8 mouse cellular contexts compared by ENCODE assay signal in genomic region chr8:11419645-11420044, GRCm38 (mm10). TPM values are rescaled to one million over a fixed set of nuclear protein-coding genes. Genes with fewer than 3 reads are reported as not detected.
DNase-seq lines count a peak whose midpoint lies in the region; ATAC-seq and TF ChIP-seq lines count a peak whose summit lies in the region.

No protein-coding gene starts in this region.

- 6% methylated on average over 2 of the region's 2 CpGs for WGBS in forebrain, embryonic 13.5 days
- 13% methylated on average over 2 of the region's 2 CpGs for WGBS in hindbrain, postnatal 0 days
- 20% methylated on average over 2 of the region's 2 CpGs for WGBS in liver, embryonic 14.5 days (ENCODE audit: insufficient replicate concordance)
- 15% methylated on average over 2 of the region's 2 CpGs for WGBS in neural tube, embryonic 11.5 days

- peak overlapping the region; percentile 51; the same call in 1 of the 2 replicates for H3K27ac ChIP-seq in forebrain, embryonic 13.5 days
- peak overlapping the region; percentile 49 for H3K27ac ChIP-seq in hindbrain, postnatal 0 days
- no peak overlapping the region for H3K27ac ChIP-seq in liver, embryonic 14.5 days
- no peak overlapping the region for H3K27ac ChIP-seq in neural tube, embryonic 11.5 days (ENCODE audit: low read depth, low read length)

- TF ChIP-seq CTCF in hindbrain, postnatal 0 days (IDR thresholded peaks at IDR 0.05; ENCODE audit: low read depth): peak; percentile 90
- TF ChIP-seq CTCF in liver, embryonic 14.5 days (IDR thresholded peaks at IDR 0.05; ENCODE audit: low read depth): peak; percentile 83

- H3K4me1 ChIP-seq in forebrain, embryonic 13.5 days: peaks cover 14% of the 10 kb centered on the region
- H3K4me1 ChIP-seq in hindbrain, postnatal 0 days (ENCODE audit: insufficient read depth, low read length): peaks cover 2% of the 10 kb centered on the region; the same call in 1 of the 2 replicates
- no peaks in the 10 kb centered on the region for H3K4me1 ChIP-seq in liver, embryonic 14.5 days (replicated peaks; ENCODE audit: control insufficient read depth in 2 of 2, insufficient read depth in 2 of 2, low read length in 1 of 2)
- peaks cover under 1% of the 10 kb centered on the region; the same call in 1 of the 2 replicates for H3K4me1 ChIP-seq in neural tube, embryonic 11.5 days (ENCODE audit: control insufficient read depth, insufficient read depth, low read length)

- TF ChIP-seq EP300 in liver, embryonic 14.5 days (IDR thresholded peaks at IDR 0.05; ENCODE audit: low read depth): no peak

- peak; percentile 50 for ATAC-seq in forebrain, embryonic 13.5 days
- peak; percentile 48 for ATAC-seq in hindbrain, postnatal 0 days
- ATAC-seq in liver, embryonic 14.5 days (ENCODE audit: insufficient read depth): no peak
- ATAC-seq in neural tube, embryonic 11.5 days (ENCODE audit: insufficient read depth, low FRiP score, low TSS enrichment): peak; percentile 41; the same call in 1 of the 2 replicates
- no peak for ATAC-seq in frontal cortex, adult (ENCODE audit: low TSS enrichment)

- no peak overlapping the region for H3K4me2 ChIP-seq in forebrain, embryonic 13.5 days
- no peak overlapping the region for H3K4me2 ChIP-seq in hindbrain, postnatal 0 days (ENCODE audit: low read depth, low read length)
- no peak overlapping the region for H3K4me2 ChIP-seq in liver, embryonic 14.5 days (ENCODE audit: low read depth)
- no peak overlapping the region for H3K4me2 ChIP-seq in neural tube, embryonic 11.5 days (ENCODE audit: low read depth)

- H3K9me3 ChIP-seq in forebrain, embryonic 13.5 days (replicated peaks): no peaks in the 10 kb centered on the region
- H3K9me3 ChIP-seq in hindbrain, postnatal 0 days (ENCODE audit: low read length): no peaks in the 10 kb centered on the region
- H3K9me3 ChIP-seq in liver, embryonic 14.5 days (ENCODE audit: control insufficient read depth, low read length): no peaks in the 10 kb centered on the region
- no peaks in the 10 kb centered on the region for H3K9me3 ChIP-seq in neural tube, embryonic 11.5 days (ENCODE audit: control insufficient read depth, low read length)

- no peak overlapping the region for H3K9ac ChIP-seq in forebrain, embryonic 13.5 days
- no peak overlapping the region for H3K9ac ChIP-seq in hindbrain, postnatal 0 days (replicated peaks; ENCODE audit: low read length)
- H3K9ac ChIP-seq in liver, embryonic 14.5 days (replicated peaks): no peak overlapping the region
- no peak overlapping the region for H3K9ac ChIP-seq in neural tube, embryonic 11.5 days (ENCODE audit: low read length)

- no peaks in the 10 kb centered on the region for H3K36me3 ChIP-seq in forebrain, embryonic 13.5 days (ENCODE audit: poor library complexity, severe bottlenecking)
- H3K36me3 ChIP-seq in hindbrain, postnatal 0 days (ENCODE audit: insufficient read depth, low read length): no peaks in the 10 kb centered on the region
- H3K36me3 ChIP-seq in liver, embryonic 14.5 days (replicated peaks; ENCODE audit: control insufficient read depth, insufficient read depth, low read depth): no peaks in the 10 kb centered on the region
- no peaks in the 10 kb centered on the region for H3K36me3 ChIP-seq in neural tube, embryonic 11.5 days (ENCODE audit: control insufficient read depth, insufficient read depth, low read length)

- H3K27me3 ChIP-seq in forebrain, embryonic 13.5 days: no peaks in the 10 kb centered on the region
- no peaks in the 10 kb centered on the region for H3K27me3 ChIP-seq in hindbrain, postnatal 0 days (ENCODE audit: insufficient read depth, low read length)
- no peaks in the 10 kb centered on the region for H3K27me3 ChIP-seq in liver, embryonic 14.5 days (ENCODE audit: control insufficient read depth, insufficient read depth, low read length)
- no peaks in the 10 kb centered on the region for H3K27me3 ChIP-seq in neural tube, embryonic 11.5 days (ENCODE audit: control insufficient read depth, insufficient read depth, low read length)

- H3K4me3 ChIP-seq in forebrain, embryonic 13.5 days: no peak overlapping the region
- no peak overlapping the region for H3K4me3 ChIP-seq in hindbrain, postnatal 0 days (ENCODE audit: low read length)
- no peak overlapping the region for H3K4me3 ChIP-seq in liver, embryonic 14.5 days (ENCODE audit: insufficient read depth in 1 of 2, low read depth in 2 of 2, low read length in 2 of 2)
- H3K4me3 ChIP-seq in neural tube, embryonic 11.5 days (ENCODE audit: low read depth, low read length): no peak overlapping the region

- peak; percentile 64 for DNase-seq in urinary bladder, postnatal 25 days (ENCODE audit: low spot score)
- DNase-seq in urinary bladder, postnatal 4 days (ENCODE audit: low spot score in 2 of 2): no peak
- peak; percentile 45 for DNase-seq in c-Kit-positive CD71-positive TER-119-positive erythroid progenitor cells, embryonic 14.5 days (ENCODE audit: low spot score)
- peak; percentile 86 for DNase-seq in hindbrain, postnatal 0 days (ENCODE audit: low spot score)
- peak; percentile 24 to 30 (median 27) for DNase-seq in liver, embryonic 14.5 days (ENCODE audit: low read depth in 3 of 3, low spot score in 3 of 3)
- peak; percentile 70 for DNase-seq in neural tube, embryonic 11.5 days (ENCODE audit: low spot score)

RNA-seq across cellular contexts. Expression of gene Rab20, which starts 58.9 kb away (rescaled TPM):
- polyA plus RNA-seq in forebrain, embryonic 13.5 days (2015; fragmentation: Nextera tagmentation; extraction: Ambion mirVana): 0.34 and 0.69 TPM in 2 replicates
- 0.58 and 4.7 TPM in 2 replicates for total RNA-seq in hindbrain, postnatal 0 days (2014; rRNA removed)
- polyA plus RNA-seq in hindbrain, postnatal 0 days (2015; fragmentation: Nextera tagmentation; extraction: Ambion mirVana): 2.2 and 3.1 TPM in 2 replicates
- 2.7 and 2.8 TPM in 2 replicates for polyA plus RNA-seq in liver, embryonic 14.5 days (2012; rRNA removed)
- polyA plus RNA-seq in liver, embryonic 14.5 days (2014; fragmentation: Nextera tagmentation; extraction: Ambion mirVana): 2.9 and 3.1 TPM in 2 replicates
- 0.95 and 1.5 TPM in 2 replicates for polyA plus RNA-seq in neural tube, embryonic 11.5 days (2014; fragmentation: Nextera tagmentation; extraction: Ambion mirVana)

Comparison
In these comparisons a context has a peak if more than half of its experiments do, and no peak if none do; other contexts are left out.
1. DNase-seq: peak in urinary bladder, postnatal 25 days (single experiment), c-Kit-positive CD71-positive TER-119-positive erythroid progenitor cells, embryonic 14.5 days (single experiment), hindbrain, postnatal 0 days (single experiment), liver, embryonic 14.5 days (3 of 3) and neural tube, embryonic 11.5 days (single experiment); none in urinary bladder, postnatal 4 days (0 of 2).
2. ATAC-seq: peak in forebrain, embryonic 13.5 days (single experiment), hindbrain, postnatal 0 days (single experiment) and neural tube, embryonic 11.5 days (single experiment); none in liver, embryonic 14.5 days (single experiment) and frontal cortex, adult (single experiment).
3. H3K27ac ChIP-seq: peak in forebrain, embryonic 13.5 days (single experiment) and hindbrain, postnatal 0 days (single experiment); none in liver, embryonic 14.5 days (single experiment) and neural tube, embryonic 11.5 days (single experiment).